Mouse (Mus musculus) midbrain, embryonic 14.5 days (tissue): ENCODE data around the gene Rae1. TPM values are rescaled to one million over a fixed set of nuclear protein-coding genes. Genes with fewer than 3 reads are reported as not detected.

Source experiments
- ATAC-seq: fragments of 200-750 bp; cut with Nextera tagmentation; 2 replicates; pipeline ENCODE4 v1.8.0; 2017; ENCODE audit warnings: moderate number of reproducible peaks, moderate library complexity; ENCODE audit not compliant: low FRiP score, low TSS enrichment
- DNase-seq: peaks from one replicate; pipeline ENCODE4 v3.0.0-alpha.2; 2015
- H3K27ac ChIP-seq: fragments of 300-500 bp; sonication (generic); replicated peaks from 2 replicates; pipeline ENCODE4 v1.5.1; 2014; ENCODE audit warnings: mild to moderate bottlenecking, low read depth, low read length, moderate library complexity
- H3K27me3 ChIP-seq: fragments of 300-500 bp; sonication (generic); 2 replicates; pipeline ENCODE4 v1.6.1; 2014; ENCODE audit warnings: low read length, control low read depth, mixed read lengths; ENCODE audit not compliant: control insufficient read depth, insufficient read depth
- H3K36me3 ChIP-seq: fragments of 300-500 bp; sonication (generic); 2 replicates; pipeline ENCODE4 v1.6.1; 2014; ENCODE audit warnings: low read length, control low read depth; ENCODE audit not compliant: control insufficient read depth, insufficient read depth
- H3K4me1 ChIP-seq: fragments of 300-500 bp; sonication (generic); 2 replicates; pipeline ENCODE4 v1.6.1; 2014; ENCODE audit warnings: mild to moderate bottlenecking, antibody characterized with exemption, low read length, control low read depth; ENCODE audit not compliant: control insufficient read depth, insufficient read depth
- H3K4me2 ChIP-seq: fragments of 300-500 bp; sonication (generic); 2 replicates; pipeline ENCODE4 v1.6.1; 2014; ENCODE audit warnings: mild to moderate bottlenecking, low read length, moderate library complexity
- H3K4me3 ChIP-seq: fragments of 300-500 bp; sonication (generic); replicated peaks from 2 replicates; pipeline ENCODE4 v1.5.1; 2014; ENCODE audit warnings: low read depth, low read length
- H3K9ac ChIP-seq: fragments of 300-500 bp; sonication (generic); replicated peaks from 2 replicates; pipeline ENCODE4 v1.6.1; 2014; ENCODE audit warnings: mild to moderate bottlenecking, low read length, moderate library complexity
- H3K9me3 ChIP-seq: fragments of 300-500 bp; sonication (generic); 2 replicates; pipeline ENCODE4 v1.6.1; 2016; ENCODE audit warnings: low read length, control low read depth, mixed read lengths; ENCODE audit not compliant: control insufficient read depth
- WGBS: fragments of 180-500 bp; shearing (Covaris S2); extraction: QIAGEN DNeasy Blood & Tissue Kit; methylation state at CpG from one replicate; pipeline ENCODE4 v1.1.7; 2014; 5-methylcytosine and 5-hydroxymethylcytosine counted together
- polyA plus RNA-seq: library from polyadenylated mRNA; unstranded; fragments of >200 nt; fragmentation: Nextera tagmentation; extraction: Ambion mirVana; gene quantifications from 2 replicates; pipeline ENCODE4 v1.2.1, GENCODE M21; 2014

The Rae1 gene
- polyA plus RNA-seq, 1 experiment from 2014 or later, result 127 TPM

DNA sequence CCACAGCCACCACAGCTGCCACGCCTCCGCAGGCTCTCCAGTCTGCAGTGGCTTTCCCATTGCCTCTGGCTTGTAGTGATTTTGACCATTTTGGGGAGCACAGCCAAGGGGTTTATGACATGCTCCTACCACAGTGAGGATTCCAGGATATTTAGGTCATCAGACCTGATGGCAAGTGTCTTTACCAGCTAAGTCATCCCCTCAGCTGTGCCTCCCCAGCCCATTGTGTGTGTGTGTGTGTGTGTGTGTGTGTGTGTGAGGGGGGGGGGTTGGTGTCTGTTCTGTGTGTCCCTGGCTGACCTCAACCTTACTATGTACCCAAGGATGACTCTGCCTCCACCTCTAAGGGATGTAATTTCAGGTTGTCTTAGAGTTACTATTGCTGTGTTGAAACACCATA lies 64.9 kb downstream of the Rae1 start:
- Histone ChIP-seq H3K36me3 (no peaks in the 10 kb centered on the region), H3K27ac (no peak overlapping the region), H3K9me3 (no peaks in the 10 kb centered on the region), H3K4me3 (no peak overlapping the region), H3K4me2 (no peak overlapping the region), H3K27me3 (no peaks in the 10 kb centered on the region), H3K4me1 (no peaks in the 10 kb centered on the region), H3K9ac (no peak overlapping the region)
- DNase-seq, result no peak
- WGBS, result 93% methylated on average over 2 of the region's 2 CpGs
- no peak for ATAC-seq

Other genes starting within 250 kb of the Rae1 start
- 3.1 and 13.2 TPM in 2 replicates for gene Bmp7, start 59.8 kb upstream of the Rae1 start, polyA plus RNA-seq
- gene Spo11, start 22.4 kb upstream of the Rae1 start, polyA plus RNA-seq, result 0.68 TPM in 1 of 2 replicates, not detected in the other
- gene Rbm38, start 20.4 kb downstream of the Rae1 start, polyA plus RNA-seq, result 17.1 and 18.8 TPM in 2 replicates
- not detected in 2 replicates for gene Ctcfl, start 119.4 kb downstream of the Rae1 start, polyA plus RNA-seq
- gene Pck1, start 152.9 kb downstream of the Rae1 start, polyA plus RNA-seq, result not detected in 2 replicates
- gene Zbp1, start 218.8 kb downstream of the Rae1 start, polyA plus RNA-seq, result 1.7 TPM in 1 of 2 replicates, not detected in the other